Mouse (Mus musculus) CH12.LX (cell line): ENCODE measurements around the gene Efhd2. TPM values are rescaled to one million over a fixed set of nuclear protein-coding genes. Genes with fewer than 3 reads are reported as not detected.
A peak's percentile ranks its signal among the peaks of the same experiment; 100 is the strongest.

Experiments used
- DNase-seq: peaks from one replicate; pipeline ENCODE4 v3.0.0-alpha.2; 2013; ENCODE audit errors: extremely low read depth
- H3K27ac ChIP-seq: 2 replicates; pipeline ENCODE4 v1.5.1; 2012; ENCODE audit warnings: low read depth, mild to moderate bottlenecking, control low read depth, moderate library complexity; ENCODE audit not compliant: insufficient read depth
- H3K27me3 ChIP-seq: replicated peaks from 2 replicates; pipeline ENCODE3; 2012; ENCODE audit warnings: inconsistent platforms
- H3K36me3 ChIP-seq, 2 experiments: replicated peaks in 1 of 2; 2 replicates each; pipeline versions ENCODE3 to v1.6.1; 2012; ENCODE audit warnings: inconsistent platforms in 1 of 2, low read length in 1 of 2, mild to moderate bottlenecking in 1 of 2, mixed read lengths in 1 of 2, moderate library complexity in 1 of 2; ENCODE audit not compliant: control insufficient read depth in 1 of 2, insufficient read depth in 1 of 2
- H3K4me1 ChIP-seq, 2 experiments: 2 replicates each; pipeline ENCODE4 v1.6.1; 2012; ENCODE audit warnings: inconsistent platforms in 1 of 2, moderate library complexity in 1 of 2; ENCODE audit not compliant: insufficient read depth in 2 of 2, control insufficient read depth in 1 of 2
- H3K4me2 ChIP-seq: 2 replicates; pipeline ENCODE4 v1.6.1; 2012; ENCODE audit warnings: low read depth, mild to moderate bottlenecking, control low read depth; ENCODE audit not compliant: poor library complexity, insufficient read depth, severe bottlenecking
- H3K4me3 ChIP-seq, 3 experiments: fragments of 150-350 bp in 1 of 3; sonication (generic) in 1 of 3; replicated peaks in 1 of 3; 2 replicates each; pipeline versions ENCODE3 to v1.5.1; 2011 to 2012; ENCODE audit warnings: low read depth in 2 of 3, low read length in 2 of 3, mild to moderate bottlenecking in 2 of 3, moderate library complexity in 2 of 3, control low read depth in 1 of 3, improper control_type of control experiment in 1 of 3, inconsistent platforms in 1 of 3, mixed read lengths in 1 of 3; ENCODE audit not compliant: poor library complexity in 1 of 3
- H3K79me2 ChIP-seq: replicated peaks from 2 replicates; pipeline ENCODE4 v1.6.1; 2012; ENCODE audit warnings: mild to moderate bottlenecking, moderate library complexity; ENCODE audit not compliant: control insufficient read depth, poor library complexity, insufficient read depth, severe bottlenecking; ENCODE audit errors: extremely low read depth
- H3K9ac ChIP-seq: 2 replicates; pipeline ENCODE4 v1.6.1; 2012; ENCODE audit warnings: low read depth, mild to moderate bottlenecking, control low read depth, moderate library complexity; ENCODE audit not compliant: insufficient read depth
- H3K9me3 ChIP-seq: replicated peaks from 2 replicates; pipeline ENCODE3; 2012; ENCODE audit warnings: low read length, inconsistent platforms, mixed read lengths
- BHLHE40 ChIP-seq: IDR thresholded peaks from 2 replicates; pipeline ENCODE4 v1.6.1; 2011; ENCODE audit warnings: mild to moderate bottlenecking, low read depth, low read length, improper control_type of control experiment
- E2F4 ChIP-seq: IDR thresholded peaks from 2 replicates; pipeline ENCODE4 v1.6.1; 2011; ENCODE audit warnings: low read depth, low read length, improper control_type of control experiment; ENCODE audit not compliant: insufficient replicate concordance
- EP300 ChIP-seq: IDR thresholded peaks from 2 replicates; pipeline ENCODE4 v1.6.1; 2011; ENCODE audit warnings: low read length, improper control_type of control experiment
- ETS1 ChIP-seq: conservative IDR thresholded peaks from 2 replicates; pipeline ENCODE4 v1.6.1; 2012; ENCODE audit warnings: low read depth, mild to moderate bottlenecking, inconsistent platforms, low read length, improper control_type of control experiment, moderate library complexity
- MAX ChIP-seq: IDR thresholded peaks from 2 replicates; pipeline ENCODE4 v1.6.1; 2011; ENCODE audit warnings: low read length, improper control_type of control experiment
- MEF2A ChIP-seq: IDR thresholded peaks from 2 replicates; pipeline ENCODE4 v1.6.1; 2014; ENCODE audit warnings: low read depth, mild to moderate bottlenecking, inconsistent platforms, low read length, improper control_type of control experiment, borderline replicate concordance
- MXI1 ChIP-seq: IDR thresholded peaks from 2 replicates; pipeline ENCODE4 v1.6.1; 2011; ENCODE audit warnings: mild to moderate bottlenecking, low read depth, low read length, improper control_type of control experiment
- MYC ChIP-seq: IDR thresholded peaks from 2 replicates; pipeline ENCODE4 v1.6.1; 2011; ENCODE audit warnings: low read depth, mild to moderate bottlenecking, improper control_type of control experiment, low read length
- NRF1 ChIP-seq: IDR thresholded peaks from 2 replicates; pipeline ENCODE4 v1.6.1; 2014; ENCODE audit warnings: low read depth, mild to moderate bottlenecking, inconsistent platforms, low read length, improper control_type of control experiment, moderate library complexity
- PAX5 ChIP-seq: IDR thresholded peaks from 2 replicates; pipeline ENCODE4 v1.6.1; 2012; ENCODE audit warnings: low read length, inconsistent platforms, mixed read lengths
- POLR2AphosphoS2 ChIP-seq: IDR thresholded peaks from 2 replicates; pipeline ENCODE4 v1.6.1; 2011; ENCODE audit warnings: low read depth, low read length, improper control_type of control experiment
- RAD21 ChIP-seq: IDR thresholded peaks from 2 replicates; pipeline ENCODE4 v1.6.1; 2011; ENCODE audit warnings: low read depth, mild to moderate bottlenecking, low read length, improper control_type of control experiment, moderate library complexity
- SIN3A ChIP-seq: IDR thresholded peaks from 2 replicates; pipeline ENCODE4 v1.6.1; 2012; ENCODE audit warnings: low read length, improper control_type of control experiment, inconsistent platforms
- TCF12 ChIP-seq: IDR thresholded peaks from 2 replicates; pipeline ENCODE4 v1.6.1; 2014; ENCODE audit warnings: low read depth, mild to moderate bottlenecking, inconsistent platforms, low read length, improper control_type of control experiment
- USF2 ChIP-seq: conservative IDR thresholded peaks from 2 replicates; pipeline ENCODE4 v1.6.1; 2011; ENCODE audit warnings: low read depth, low read length, improper control_type of control experiment
- ZNF384 ChIP-seq: IDR thresholded peaks from 2 replicates; pipeline ENCODE4 v1.6.1; 2012; ENCODE audit warnings: low read depth, low read length, improper control_type of control experiment, inconsistent platforms
- dilution Hi-C: fragments of 300-500 bp; cut with MboI; formaldehyde crosslinking; loops from 2 replicates; pipeline ENCODE4 v1.14.3; 2020; ENCODE audit warnings: low sequenced_read_pairs; ENCODE audit not compliant: extremely low pct_unique_long_range_greater_than_20kb, extremely low pct_ligation_motif_present
- in situ Hi-C: fragments of 300-500 bp; cut with MboI; formaldehyde crosslinking; loops from 3 replicates; pipeline ENCODE4 v1.14.3; 2019; ENCODE audit warnings: low sequenced_read_pairs, low pct_ligation_motif_present, low pct_unique_long_range_greater_than_20kb, mixed read lengths
- polyA plus RNA-seq: library from polyadenylated mRNA; unstranded; fragments of >175 nt; gene quantifications from 2 replicates; pipeline ENCODE4 v1.2.1, GENCODE M21; 2012; ENCODE audit warnings: low read depth; ENCODE audit not compliant: insufficient read length
- total RNA-seq, 2 experiments: library from RNA; depleted of rRNA; stranded (reverse); fragments of 300-350 nt in 1 of 2; fragments of >200 nt in 1 of 2; gene quantifications; 2 replicates each; pipeline ENCODE4 v1.2.3; 2012 to 2014

The Efhd2 gene
- total and polyA plus RNA-seq, 3 experiments: 43.8 to 143 (median 44.1) TPM

DNA sequence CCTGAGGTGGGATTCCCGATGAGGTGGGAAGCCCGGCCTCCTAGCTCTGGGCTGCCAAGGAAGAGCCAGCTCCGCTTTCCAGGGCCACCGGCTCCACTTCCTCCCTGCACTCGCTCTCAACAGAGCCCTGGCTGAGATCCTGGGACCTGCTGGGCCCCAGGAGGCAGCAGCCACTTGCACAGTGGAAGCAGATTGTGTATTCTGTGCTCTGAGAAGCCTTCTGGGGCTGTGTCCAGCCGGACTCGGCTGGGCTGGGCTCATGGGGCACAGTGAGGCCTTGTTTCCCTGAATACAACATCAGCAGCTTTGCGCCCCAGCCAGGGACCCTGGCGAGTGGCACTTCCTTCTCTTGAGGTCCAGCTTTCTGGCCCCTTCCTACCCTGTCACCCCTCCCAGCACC lies 2.8 kb downstream of the Efhd2 start:
- DNase-seq: no peak
- H3K4me2 ChIP-seq: no peak overlapping the region
- peak overlapping the region in 2 of 3 experiments; percentile 13 to 92 for H3K4me3 ChIP-seq
- H3K9ac ChIP-seq: no peak overlapping the region
- H3K9me3 ChIP-seq: no peaks in the 10 kb centered on the region
- dilution Hi-C loops: no loop called here
- peaks cover 5% of the 10 kb centered on the region for H3K27me3 ChIP-seq
- H3K4me1 ChIP-seq: peaks cover 29 to 72% of the 10 kb centered on the region in 2 experiments
- peaks cover 8 to 54% of the 10 kb centered on the region in 2 experiments for H3K36me3 ChIP-seq
- in situ Hi-C loops: no loop called here
- TF ChIP-seq NRF1 (no peak), MXI1 (no peak)
- H3K27ac ChIP-seq: no peak overlapping the region
- H3K79me2 ChIP-seq: peaks cover 17% of the 10 kb centered on the region

DNA sequence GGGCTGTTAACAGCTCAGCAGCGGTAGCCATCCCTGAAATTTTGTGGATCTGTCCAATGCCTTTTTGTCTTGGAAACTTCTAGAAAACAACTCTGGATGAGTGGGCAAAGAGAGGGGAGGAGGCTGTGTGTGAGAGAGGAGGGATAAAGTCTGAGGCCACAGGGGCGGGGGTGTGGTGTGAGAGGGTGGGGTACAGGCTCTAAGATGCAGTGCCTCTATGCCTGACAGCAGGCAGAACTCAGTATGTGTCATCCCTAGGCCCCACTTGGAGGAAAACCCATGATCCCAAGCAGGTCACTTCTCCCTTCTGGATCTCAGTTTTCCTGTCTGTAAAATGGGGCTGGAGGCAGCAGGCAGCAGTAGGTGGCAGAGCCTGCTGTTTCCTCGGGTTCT lies 3.4 kb downstream of the Efhd2 start:
- DNase-seq: no peak
- TF ChIP-seq ETS1: no peak
- no peak for TF ChIP-seq SIN3A
- TF ChIP-seq POLR2AphosphoS2: no peak
- no peak for TF ChIP-seq RAD21
- no peak for TF ChIP-seq MYC
- TF ChIP-seq ZNF384: no peak
- TF ChIP-seq TCF12: no peak
- no peak for TF ChIP-seq MEF2A
- Histone ChIP-seq H3K79me2 (peaks cover 17% of the 10 kb centered on the region), H3K27ac (no peak overlapping the region), H3K36me3 (peaks cover 8 to 59% of the 10 kb centered on the region in 2 experiments), H3K4me1 (peaks cover 29 to 78% of the 10 kb centered on the region in 2 experiments), H3K9ac (no peak overlapping the region), H3K4me3 (no peak overlapping the region), H3K4me2 (no peak overlapping the region), H3K27me3 (peaks cover 3% of the 10 kb centered on the region), H3K9me3 (no peaks in the 10 kb centered on the region)
- dilution Hi-C loops: no loop called here
- in situ Hi-C loops: no loop called here

DNA sequence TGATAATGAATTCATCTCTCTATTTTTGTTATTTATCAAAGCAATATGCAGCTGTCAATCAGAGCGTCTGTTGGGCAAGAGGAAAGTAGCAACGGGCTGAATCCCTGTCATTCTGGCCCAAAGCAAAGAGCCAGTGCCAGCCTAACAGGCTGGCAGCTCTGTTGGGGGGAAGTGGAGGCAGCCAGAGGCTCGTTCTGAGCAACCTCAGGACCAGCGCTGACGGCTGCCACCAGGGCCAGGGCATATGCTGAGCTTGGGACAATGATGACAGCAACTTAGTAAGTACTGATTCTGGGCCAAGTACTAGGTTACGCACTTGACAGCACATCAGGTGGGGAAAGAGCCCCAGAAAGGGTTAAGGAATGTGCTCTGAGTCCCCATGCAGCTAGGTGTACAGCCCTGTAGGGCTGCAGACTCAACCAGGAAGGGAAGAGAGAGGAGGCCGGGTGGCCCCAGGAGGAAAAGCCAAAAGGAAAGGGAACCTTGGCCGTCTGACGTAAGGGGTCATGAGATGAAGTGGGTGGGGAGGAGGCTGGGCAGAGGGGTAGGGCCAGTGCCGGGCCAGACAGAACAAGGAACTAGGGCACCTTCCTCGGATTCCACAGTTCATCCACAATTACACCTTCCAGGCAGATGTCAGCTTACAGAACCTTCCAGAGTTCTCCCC lies 3.9 kb downstream of the Efhd2 start:
- no peak for TF ChIP-seq EP300
- TF ChIP-seq E2F4: no peak
- TF ChIP-seq MAX: no peak
- TF ChIP-seq USF2: no peak
- TF ChIP-seq MEF2A: no peak
- TF ChIP-seq PAX5: no peak
- TF ChIP-seq BHLHE40: no peak
- TF ChIP-seq TCF12: no peak
- TF ChIP-seq, all 38 proteins: peak for 0
- Histone ChIP-seq H3K9me3 (no peaks in the 10 kb centered on the region), H3K4me1 (peaks cover 29 to 83% of the 10 kb centered on the region in 2 experiments), H3K27ac (no peak overlapping the region), H3K36me3 (peaks cover 8 to 65% of the 10 kb centered on the region in 2 experiments), H3K27me3 (no peaks in the 10 kb centered on the region), H3K9ac (no peak overlapping the region), H3K4me3 (no peak overlapping the region), H3K4me2 (no peak overlapping the region), H3K79me2 (peaks cover 17% of the 10 kb centered on the region)
- in situ Hi-C loops: no loop called here
- dilution Hi-C loops: no loop called here
- DNase-seq: no peak
